Mouse (Mus musculus) bone marrow macrophage, adult 2 months (primary cell): ENCODE data around the gene a.

Source experiments
- CTCF ChIP-seq: IDR thresholded peaks from 2 replicates; pipeline ENCODE4 v1.5.1; 2012; ENCODE audit warnings: low read depth, mild to moderate bottlenecking, low read length, moderate library complexity
- POLR2A ChIP-seq: IDR thresholded peaks from 2 replicates; pipeline ENCODE4 v1.6.1; 2012; ENCODE audit warnings: mild to moderate bottlenecking, low read depth, low read length, borderline replicate concordance

DNA sequence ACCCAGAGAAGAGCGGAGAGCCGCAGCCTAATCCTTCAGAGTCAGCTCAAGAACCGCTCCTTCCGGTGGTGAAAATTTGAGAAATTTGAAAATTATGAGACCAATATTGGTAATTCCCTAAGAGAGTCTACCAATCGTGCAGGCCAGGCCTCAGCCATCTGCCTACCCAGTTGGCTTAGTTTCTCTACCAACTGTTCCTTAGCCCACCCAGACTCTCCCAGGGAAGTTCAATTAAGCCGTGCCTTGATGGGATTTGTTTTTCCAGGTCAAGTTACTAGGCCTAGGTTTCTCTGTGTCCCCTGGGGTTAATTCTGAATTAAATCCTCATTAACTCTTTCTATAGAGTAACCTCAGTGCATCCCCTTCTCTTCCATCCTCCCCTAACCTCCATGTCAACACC, 221.8 kb downstream of the a start:
- TF ChIP-seq POLR2A (no peak), CTCF (no peak)
